Mouse (Mus musculus): ENCODE results near the gene Gmcl1.

Gene Gmcl1

GRCm38 (mm10) chr6:86733183-86733876 lies at the start of gene Gmcl1:
Gene Gmcl1 (minus strand): TSS chr6:86733383.
- DNase-seq: peak; percentile 90 to 91

GRCm38 (mm10) chr6:86782342-86782741 lies 49.2 kb upstream of the Gmcl1 start:
- peak in 1 of 2 experiments; percentile 53 for DNase-seq

GRCm38 (mm10) chr6:86781361-86781957 lies 48.3 kb upstream of the Gmcl1 start:
- no peak for DNase-seq

- no peak for DNase-seq
Measured at GRCm38 (mm10) chr6:86778910-86779594, 45.9 kb upstream of the Gmcl1 start.

- no peak for DNase-seq
Measured at GRCm38 (mm10) chr6:86777181-86777580, 44.0 kb upstream of the Gmcl1 start.

GRCm38 (mm10) chr6:86776706-86777071 lies 43.5 kb upstream of the Gmcl1 start:
- DNase-seq: no peak

- DNase-seq: no peak
Measured at GRCm38 (mm10) chr6:86776001-86776705, 43.0 kb upstream of the Gmcl1 start.

GRCm38 (mm10) chr6:86774937-86775336 lies 41.8 kb upstream of the Gmcl1 start:
- no peak for DNase-seq

- DNase-seq: no peak
Measured at GRCm38 (mm10) chr6:86773830-86774229, 40.6 kb upstream of the Gmcl1 start.

- no peak for DNase-seq
Measured at GRCm38 (mm10) chr6:86772631-86773030, 39.4 kb upstream of the Gmcl1 start.

- DNase-seq: no peak
Measured at GRCm38 (mm10) chr6:86768938-86769337, 35.8 kb upstream of the Gmcl1 start.

GRCm38 (mm10) chr6:86768186-86768776 lies 35.1 kb upstream of the Gmcl1 start:
- no peak for DNase-seq

- DNase-seq: no peak
Measured at GRCm38 (mm10) chr6:86767465-86767864, 34.3 kb upstream of the Gmcl1 start.

- DNase-seq: peak; percentile 72 to 89
Measured at GRCm38 (mm10) chr6:86765637-86766059, 32.5 kb upstream of the Gmcl1 start.

- peak in 1 of 2 experiments; percentile 22 for DNase-seq
Measured at GRCm38 (mm10) chr6:86754105-86754863, 21.1 kb upstream of the Gmcl1 start.

GRCm38 (mm10) chr6:86752843-86753485 lies 19.8 kb upstream of the Gmcl1 start:
- no peak for DNase-seq

GRCm38 (mm10) chr6:86750961-86751360 lies 17.8 kb upstream of the Gmcl1 start:
- no peak for DNase-seq

GRCm38 (mm10) chr6:86749817-86750216 lies 16.6 kb upstream of the Gmcl1 start:
- DNase-seq: no peak

GRCm38 (mm10) chr6:86747171-86747570 lies 14.0 kb upstream of the Gmcl1 start:
- DNase-seq: peak; percentile 36 to 59

- no peak for DNase-seq
Measured at GRCm38 (mm10) chr6:86740652-86741051, 7.5 kb upstream of the Gmcl1 start.

GRCm38 (mm10) chr6:86736830-86737229 lies 3.6 kb upstream of the Gmcl1 start:
- DNase-seq: no peak

- DNase-seq: no peak
Measured at GRCm38 (mm10) chr6:86736313-86736712, 3.1 kb upstream of the Gmcl1 start.

Data from kidney, adult 8-10 months (tissue).